Mouse (Mus musculus) A20 (cell line): ENCODE data around the gene Acot7.

Experiments
- DNase-seq: peaks from one replicate; pipeline ENCODE4 v3.0.0-alpha.2; 2011; ENCODE audit warnings: low read depth, low spot score

The Acot7 gene

DNA sequence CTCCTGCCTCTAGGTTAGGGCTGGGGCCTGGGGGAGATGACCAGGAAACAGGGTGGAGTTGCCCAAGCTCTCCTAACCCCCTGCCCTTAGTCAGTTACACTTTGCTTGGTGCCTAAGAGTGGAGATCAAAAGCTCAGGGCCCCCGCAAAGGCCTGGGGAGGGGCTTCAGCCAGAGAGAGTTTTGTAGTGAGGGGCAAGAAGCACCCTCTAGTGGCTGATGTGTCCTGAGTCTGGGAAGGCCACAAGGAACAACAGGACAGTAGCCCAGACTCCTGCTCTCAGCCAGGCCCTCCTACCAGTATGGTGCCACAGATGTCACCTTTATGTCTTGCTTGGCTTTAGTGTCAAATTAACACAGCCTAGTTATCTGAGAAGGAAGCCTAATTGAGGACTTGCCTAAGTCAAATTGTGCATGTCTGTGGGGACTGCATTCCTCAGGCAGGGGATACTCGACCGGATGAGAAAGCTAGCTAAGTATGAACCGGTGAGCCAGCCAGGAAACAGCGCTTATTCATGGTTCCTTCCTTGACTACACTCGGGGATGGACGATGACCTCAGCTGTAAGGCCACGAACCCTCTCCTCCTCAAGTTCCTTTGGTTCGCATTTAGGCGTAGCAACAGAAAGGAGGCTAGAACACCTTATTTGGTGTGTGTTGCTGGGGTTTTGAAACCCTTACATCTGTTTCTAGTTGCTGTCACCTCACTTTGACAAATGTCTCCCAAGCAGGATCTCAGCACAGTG lies 116.4 kb downstream of the Acot7 start:
- DNase-seq = no peak

DNA sequence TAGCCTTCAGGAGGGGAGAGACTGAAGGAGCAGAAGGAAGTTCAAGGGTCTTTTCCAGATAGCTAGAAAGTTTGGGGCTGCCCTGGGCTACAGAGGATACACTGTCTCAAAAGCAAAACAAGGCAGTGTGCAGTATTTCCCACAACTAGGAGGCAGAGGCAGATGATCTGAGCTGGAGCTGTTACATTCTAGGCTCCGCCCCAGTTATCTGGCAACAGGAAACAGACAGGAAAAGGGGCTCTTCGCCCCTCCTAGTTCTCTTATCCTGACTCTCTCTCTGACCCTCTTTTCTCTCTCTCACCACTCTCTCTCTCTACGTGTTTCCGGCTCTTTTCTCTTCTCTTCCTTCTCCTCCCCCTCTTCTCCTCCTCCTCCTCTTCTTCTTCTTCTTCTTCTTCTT lies 118.0 kb downstream of the Acot7 start:
- no peak for DNase-seq

- DNase-seq = no peak
Measured at GRCm38 (mm10) chr4:152296371-152296770, 118.4 kb downstream of the Acot7 start.

DNA sequence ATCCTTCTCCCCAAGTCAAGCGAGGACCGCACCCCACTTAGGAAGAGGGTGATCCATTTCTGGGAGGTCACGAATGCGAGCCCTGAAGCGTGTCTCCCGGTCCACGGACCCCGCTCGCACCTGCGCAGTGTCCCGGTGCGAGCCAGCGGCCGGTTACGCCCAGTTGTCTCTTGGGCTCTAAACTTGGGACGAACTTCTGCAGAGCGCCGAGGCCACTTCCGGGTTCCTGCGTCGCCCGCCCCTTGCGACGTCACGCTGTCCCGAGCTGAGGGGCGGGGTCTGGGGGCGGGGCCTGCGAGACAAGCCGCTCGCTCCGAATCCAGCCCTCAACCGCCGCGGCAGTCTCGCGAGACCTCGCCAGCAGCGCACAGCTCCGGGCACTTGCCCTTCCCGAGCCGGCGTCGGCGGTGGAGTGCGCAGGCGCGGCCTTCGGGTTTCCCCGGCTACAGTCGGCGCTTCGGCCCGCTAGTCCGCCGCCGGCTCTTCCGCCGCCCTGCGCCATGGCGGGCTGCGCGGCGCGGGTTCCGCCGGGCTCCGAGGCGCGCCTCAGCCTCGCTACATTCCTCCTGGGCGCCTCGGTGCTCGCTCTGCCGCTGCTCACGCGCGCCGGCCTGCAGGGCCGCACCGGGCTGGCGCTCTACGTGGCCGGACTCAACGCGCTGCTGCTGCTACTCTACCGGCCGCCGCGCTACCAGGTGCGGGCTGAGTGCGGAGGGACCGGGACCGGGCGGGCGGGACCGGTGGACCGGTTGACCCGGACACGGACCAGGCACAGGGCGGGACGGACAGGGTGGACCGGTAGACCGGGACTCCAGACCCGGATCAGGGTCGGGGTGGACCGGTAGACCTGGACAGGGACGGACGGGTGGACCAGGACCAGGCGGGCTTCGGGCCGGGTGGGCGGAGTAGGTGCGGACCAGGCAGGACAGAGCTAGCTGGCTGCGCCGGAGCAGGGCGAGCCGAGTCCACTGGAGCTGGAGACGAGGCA lies 119.2 kb downstream of the Acot7 start, which contains the start of gene Icmt:
Gene Icmt (plus strand): TSS at position 354 of the 988 bp plus-strand sequence.
- DNase-seq = peak; percentile 99

- no peak for DNase-seq
Measured at GRCm38 (mm10) chr4:152298836-152299235, 120.9 kb downstream of the Acot7 start.

- DNase-seq = no peak
Measured at GRCm38 (mm10) chr4:152300375-152300774, 122.4 kb downstream of the Acot7 start.

GRCm38 (mm10) chr4:152302012-152302411 lies 124.1 kb downstream of the Acot7 start:
- DNase-seq = no peak

DNA sequence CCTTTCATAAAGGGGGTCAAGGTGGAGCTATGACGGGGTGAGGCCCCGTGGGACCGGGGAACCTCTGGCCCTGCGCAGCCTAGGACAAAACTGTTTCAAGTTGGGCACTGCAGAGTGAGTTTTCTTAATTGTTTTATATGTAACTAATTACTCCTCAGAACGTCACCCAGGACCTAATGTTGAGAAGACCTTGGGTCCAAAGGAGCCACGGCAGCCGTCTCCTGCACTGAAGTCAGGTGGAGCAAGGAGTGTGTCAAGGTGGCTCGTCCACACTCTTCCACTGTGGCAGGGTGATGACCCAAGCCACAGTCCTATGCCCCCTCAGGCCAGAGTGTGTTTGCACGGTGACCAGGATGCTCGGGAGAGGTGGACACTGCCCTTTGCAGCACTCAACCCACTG lies 125.2 kb downstream of the Acot7 start:
- no peak for DNase-seq

GRCm38 (mm10) chr4:152304685-152305084 lies 126.8 kb downstream of the Acot7 start:
- no peak for DNase-seq

DNA sequence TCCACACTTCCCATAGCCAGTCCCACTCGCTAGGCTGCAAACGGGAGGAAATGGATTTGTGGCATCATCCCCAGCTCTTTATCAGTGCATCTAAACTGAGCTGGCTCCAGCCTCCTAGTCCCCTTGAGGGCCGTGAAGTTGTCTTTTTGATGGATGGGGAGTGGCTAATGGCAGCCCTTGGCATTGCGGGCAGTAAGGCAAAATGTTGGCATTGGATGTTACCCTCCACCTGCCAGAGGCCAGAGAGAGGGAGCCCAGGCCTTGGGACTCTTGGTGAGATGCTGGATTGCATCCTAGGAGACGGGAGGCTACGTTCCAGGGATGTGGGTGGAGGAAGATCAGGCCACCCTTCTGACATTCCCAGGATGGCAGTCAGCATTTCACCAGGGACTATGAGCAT lies 128.1 kb downstream of the Acot7 start:
- no peak for DNase-seq

DNA sequence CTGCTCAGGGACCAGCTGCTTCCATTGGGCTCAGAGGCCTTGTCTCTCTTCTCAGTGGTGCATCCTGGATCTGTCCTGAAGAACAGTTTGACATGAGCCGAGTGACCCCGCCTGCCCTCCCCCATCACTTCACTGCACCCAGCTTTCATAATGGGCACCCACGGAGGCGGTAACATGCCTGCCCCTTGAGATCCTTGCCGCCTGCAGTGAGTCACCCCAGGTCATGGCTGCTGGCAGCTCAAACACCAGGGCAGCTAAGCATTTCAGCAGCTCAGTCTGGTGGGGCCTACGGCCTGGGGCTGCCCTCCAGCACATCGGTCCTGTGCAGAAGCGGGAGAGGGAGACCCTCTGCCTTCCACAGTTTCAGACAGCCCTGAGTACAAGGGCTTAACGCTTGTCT lies 129.6 kb downstream of the Acot7 start:
- no peak for DNase-seq

GRCm38 (mm10) chr4:152312186-152312585 lies 134.3 kb downstream of the Acot7 start:
- no peak for DNase-seq

DNA sequence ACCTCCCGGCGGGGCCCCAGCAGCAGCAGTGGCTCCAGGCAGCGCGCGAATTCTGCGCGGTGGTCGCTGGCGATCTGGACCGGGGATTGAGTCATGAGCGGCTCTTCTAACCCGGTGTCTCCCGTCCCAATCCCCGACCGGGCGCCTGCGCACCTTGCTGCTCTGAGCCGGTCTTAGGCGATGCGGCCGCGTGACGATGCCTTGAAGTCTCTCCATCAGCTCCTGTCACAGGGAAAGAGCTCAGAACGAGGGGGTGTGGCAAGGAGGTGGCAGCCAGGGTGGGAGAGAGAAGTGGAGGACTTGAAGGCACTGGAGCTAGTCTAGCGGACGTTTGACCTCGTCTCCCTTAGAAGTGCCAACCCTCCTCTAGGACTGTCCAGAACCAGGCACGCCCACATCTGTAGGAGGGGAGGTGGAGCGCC lies 135.3 kb downstream of the Acot7 start:
- no peak for DNase-seq

DNA sequence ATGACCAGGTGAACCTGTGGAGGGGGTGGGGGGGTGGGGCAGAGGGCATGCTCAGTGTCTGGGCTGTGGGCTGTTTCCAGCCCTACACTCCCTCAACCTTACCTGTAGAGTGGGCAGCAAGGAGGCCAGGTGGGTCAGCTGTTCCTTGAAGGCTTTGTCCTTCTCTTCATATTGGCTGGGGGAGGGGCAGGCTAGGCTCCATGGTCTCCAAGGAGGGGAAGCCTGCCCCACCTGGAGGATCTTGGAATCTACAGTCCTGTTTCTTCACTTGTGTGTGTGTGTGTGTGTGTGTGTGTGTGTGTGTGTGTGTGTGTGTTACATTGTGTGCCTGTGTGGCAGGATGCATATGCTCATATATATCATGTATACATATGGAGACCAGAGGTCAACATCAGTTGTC lies 136.0 kb downstream of the Acot7 start:
- no peak for DNase-seq

- DNase-seq = no peak
Measured at GRCm38 (mm10) chr4:152315498-152316213, 137.7 kb downstream of the Acot7 start.

DNA sequence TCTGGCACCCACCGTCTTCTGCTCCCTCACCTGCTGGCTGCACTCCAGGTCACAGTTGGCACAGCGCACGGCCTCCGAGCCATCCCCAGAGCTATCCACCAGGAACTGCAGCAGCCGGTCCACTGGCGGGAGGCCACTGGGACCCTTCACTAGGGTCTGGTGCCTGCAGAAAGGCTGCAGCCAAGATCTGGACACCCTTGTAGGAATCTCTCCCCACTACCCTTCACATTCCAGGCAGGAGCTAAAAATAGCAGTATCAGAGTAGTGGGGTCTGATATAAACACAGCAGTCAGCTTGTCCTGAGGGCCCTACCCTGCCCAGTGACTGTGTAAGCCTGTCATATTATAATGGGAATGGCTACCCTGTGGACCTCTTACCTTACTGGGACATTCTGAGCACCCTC lies 139.7 kb downstream of the Acot7 start:
- DNase-seq = no peak

GRCm38 (mm10) chr4:152318517-152319234 lies 140.7 kb downstream of the Acot7 start, which contains the start of gene Rnf207:
Gene Rnf207 (minus strand): TSS chr4:152318993.
- peak; percentile 49 for DNase-seq
